Mouse (Mus musculus): Measurements from ENCODE around the gene Sync.

The Sync gene

DNA sequence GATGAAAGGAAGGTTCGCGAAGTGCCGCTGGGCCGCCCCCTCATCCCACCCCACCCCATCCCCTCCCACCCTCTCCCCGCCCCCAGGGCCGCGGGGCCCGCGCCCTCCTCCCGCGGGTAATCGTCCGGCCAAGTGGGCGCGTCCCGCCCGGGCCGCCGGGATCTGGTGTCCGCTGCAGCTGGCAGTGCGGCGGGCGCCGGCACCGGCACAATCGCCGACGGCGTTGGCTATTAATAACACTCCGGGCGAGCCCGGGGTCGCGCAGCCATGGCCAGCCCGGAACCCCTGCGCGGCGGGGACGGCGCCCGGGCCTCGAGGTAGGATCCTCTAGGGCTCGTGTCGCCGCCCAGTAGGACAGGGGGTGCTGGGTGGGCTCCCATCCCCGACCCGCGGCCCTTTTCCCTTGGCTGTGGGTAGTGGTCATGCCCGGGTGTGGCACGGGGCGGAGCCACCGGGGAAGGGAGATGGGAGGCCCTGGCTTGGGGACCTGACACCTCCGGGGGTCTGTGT is at the start of gene Sync:
Gene Sync, plus strand, starts transcription at position 146 of the 510 bp plus-strand sequence.
- peak; percentile 56 for DNase-seq (ENCODE audit: extremely low spot score, low spot score)

DNA sequence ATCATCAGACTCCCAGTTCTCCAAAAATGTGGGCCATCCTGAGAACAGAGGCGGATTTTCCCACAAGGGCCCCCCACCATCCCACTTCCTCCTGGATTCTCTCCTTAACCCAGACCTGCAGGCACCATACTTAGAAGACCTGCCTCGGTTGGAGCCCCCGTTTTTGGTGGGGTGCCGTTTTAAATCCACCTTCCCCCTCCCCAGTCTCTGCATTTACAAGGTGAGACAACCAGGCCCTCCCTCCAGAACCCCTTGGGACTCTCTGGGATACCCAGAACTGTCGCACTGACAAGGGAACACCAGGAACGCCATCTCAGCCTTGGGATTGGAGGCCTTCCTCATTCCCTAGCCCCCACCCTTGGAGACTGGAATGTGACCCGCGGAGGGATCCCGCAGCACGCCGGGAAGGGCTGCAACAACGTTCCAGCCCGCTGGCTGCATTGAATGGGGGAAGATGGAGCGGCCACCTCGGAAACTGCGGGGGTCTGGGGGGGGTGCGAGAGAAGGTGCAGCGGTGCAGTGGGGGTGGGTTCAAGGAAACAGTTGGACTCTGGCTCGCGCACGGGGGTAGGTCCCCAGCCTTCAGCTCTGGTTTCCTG is 49.5 kb upstream of the Sync start:
- peak; percentile 63 for DNase-seq (ENCODE audit: extremely low spot score, low spot score)

DNA sequence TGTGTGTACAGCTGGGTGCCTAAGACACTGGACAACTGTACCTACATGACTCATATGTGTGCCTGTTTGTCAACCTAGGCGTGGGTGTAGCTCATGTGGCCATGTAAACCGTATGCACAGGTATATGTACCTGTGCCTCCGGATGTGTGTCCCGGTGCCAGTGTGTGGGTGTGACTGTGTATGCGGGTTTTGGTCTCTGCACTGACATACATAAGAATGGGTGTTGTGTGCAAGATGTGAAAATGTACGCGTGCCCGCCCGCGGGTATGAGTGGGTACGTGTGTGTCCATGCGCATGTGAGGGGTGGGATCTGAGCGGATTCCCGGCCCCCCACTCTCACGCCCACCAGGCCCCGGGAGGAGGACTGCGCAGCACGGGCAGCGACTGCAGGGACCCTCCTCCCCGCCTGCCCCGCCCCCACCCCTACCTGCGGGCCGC is 48.8 kb upstream of the Sync start:
- no peak for DNase-seq (ENCODE audit: extremely low spot score, low spot score)

DNA sequence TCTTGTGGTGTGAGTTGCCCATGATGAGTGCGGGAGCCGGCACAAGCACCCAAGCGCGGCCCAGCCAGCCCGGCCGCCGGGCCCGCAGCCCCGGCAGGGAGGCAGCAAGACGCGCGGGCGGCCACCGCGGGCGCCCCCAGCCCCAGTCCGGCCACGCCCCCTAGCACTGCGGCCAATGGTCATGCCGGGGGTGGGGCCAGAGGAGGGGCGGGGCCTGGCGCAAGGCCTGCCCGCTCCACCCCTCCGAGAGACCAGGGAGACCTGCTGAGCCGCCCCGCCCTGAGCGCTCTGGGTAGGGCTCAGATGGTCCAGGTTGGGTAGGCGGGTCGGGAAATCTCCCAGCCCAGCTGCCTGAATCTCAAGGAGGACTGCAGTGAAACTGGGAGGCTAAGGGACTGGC is 48.3 kb upstream of the Sync start:
- DNase-seq (ENCODE audit: extremely low spot score, low spot score) = peak; percentile 86

DNA sequence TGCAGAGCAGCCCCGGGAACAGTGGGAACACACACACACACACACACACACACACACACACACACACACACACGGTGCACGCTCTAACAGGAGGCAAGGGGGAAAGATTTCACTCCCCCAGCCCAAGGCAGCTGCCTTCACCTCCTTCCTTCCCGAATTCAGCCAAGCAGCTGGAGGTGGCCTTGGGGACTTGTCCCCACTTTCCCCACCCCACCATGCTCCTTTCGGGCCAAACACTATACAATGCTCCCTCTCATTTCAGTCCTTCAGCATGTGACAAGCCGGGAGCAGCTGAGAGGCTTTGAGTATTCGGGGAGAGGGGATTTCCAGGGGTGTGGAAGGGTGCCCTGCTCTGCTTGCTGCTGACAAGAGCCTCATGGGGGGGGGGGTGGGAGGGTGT is 45.5 kb upstream of the Sync start:
- DNase-seq (ENCODE audit: extremely low spot score, low spot score) = no peak

DNA sequence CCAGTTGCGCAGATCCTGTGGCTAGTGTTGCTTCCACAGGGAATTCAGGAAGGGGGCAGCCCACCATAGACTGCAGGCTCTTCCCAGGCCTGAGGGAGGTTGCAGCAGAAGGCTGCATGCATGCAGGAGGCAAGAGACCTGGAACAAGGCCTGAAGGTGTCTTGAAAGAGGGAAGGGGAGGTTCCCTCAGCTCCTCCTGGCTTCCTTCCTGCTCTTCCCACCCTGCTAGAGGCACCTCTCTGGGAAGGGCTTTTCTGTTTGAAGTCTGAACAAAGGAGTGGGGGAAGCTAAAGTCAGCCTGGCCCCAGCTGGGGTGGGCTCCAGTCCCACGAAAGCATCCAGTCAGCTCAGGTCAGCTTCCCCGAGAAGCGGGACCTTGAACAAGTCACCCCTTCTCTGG is 45.1 kb upstream of the Sync start:
- DNase-seq (ENCODE audit: extremely low spot score, low spot score) = no peak

DNA sequence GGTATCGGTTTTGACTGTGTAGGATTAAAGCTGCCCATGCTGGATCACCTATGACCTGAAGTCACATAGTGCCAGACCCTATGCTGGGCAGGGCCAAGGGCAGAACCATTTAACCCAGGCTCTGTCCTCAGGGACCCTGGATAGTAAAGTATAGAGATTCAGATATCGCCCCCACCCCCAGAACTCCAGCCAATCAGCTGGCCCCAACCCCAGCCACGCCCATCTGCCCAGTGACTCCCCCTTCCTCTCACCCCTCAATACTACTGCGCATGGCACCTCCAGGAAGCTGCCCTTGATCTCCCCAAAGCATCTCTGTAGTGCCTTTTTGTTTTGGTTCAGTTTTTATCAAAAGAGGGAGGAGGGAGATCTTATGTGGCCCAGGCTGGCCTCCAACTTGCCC is 44.7 kb upstream of the Sync start:
- DNase-seq (ENCODE audit: extremely low spot score, low spot score) = no peak

DNA sequence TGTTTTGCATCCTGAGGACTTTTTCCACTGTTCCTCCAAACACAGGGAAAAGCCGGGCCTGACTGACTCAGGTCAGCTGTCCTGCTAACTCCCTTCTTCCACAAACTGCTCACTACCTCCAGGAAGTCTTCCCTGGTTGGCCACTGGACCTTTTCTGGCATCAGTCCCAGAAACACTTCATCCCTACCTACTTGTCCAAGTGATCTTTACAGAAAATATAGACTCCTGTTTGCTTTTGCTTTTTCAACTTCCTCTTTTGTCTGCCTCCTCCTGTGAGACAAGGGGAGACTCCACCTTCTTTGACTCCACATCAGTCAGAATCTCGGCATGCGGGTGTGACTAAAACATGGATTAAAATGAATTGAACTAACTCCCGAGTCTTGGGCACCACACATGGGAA is 42.6 kb upstream of the Sync start:
- DNase-seq (ENCODE audit: extremely low spot score, low spot score) = no peak

DNA sequence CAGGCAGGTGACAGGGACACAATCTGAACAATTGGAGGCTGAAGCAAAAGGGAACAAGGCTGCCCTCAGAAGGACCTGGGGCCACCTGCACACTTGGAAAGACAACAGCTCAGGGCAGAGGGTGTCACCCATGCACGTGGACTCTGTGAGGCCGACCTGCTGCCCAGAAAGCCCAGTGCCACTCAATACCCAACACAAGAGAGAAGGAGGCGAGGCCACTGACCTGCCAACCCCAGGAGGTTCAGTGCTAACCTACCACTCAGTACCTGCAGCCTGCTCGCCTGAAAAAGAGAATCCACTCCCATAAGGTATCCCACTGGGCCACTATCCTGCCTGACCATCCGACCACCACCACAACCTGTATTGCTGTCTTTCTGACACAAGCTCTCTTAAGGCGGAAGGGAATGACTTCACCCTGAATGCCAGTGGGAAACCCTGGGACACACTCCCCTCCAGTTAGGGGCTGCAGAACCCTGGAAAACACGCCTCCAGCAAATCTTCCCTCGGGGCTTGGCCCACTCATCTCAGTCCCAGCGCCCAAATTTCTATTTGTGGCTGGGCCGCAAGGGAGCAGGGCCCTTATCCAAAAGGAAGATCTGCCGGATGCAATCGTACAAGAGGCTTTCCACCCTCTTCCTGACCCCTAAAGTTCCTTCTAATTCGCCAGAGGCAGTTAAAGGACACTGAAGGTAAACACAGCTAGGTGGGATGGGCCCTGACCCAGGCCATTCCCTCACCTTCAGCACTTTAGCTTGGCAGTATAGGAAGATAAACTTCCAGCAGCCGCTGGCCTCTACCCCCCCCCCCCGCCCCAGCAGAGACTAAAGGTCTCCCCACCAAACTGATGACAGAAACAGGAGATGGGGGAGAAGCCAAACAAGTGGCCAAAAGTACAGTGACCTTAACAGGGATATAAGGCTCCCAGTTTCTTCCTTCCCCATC is 40.8 kb upstream of the Sync start:
- DNase-seq (ENCODE audit: extremely low spot score, low spot score) = no peak

DNA sequence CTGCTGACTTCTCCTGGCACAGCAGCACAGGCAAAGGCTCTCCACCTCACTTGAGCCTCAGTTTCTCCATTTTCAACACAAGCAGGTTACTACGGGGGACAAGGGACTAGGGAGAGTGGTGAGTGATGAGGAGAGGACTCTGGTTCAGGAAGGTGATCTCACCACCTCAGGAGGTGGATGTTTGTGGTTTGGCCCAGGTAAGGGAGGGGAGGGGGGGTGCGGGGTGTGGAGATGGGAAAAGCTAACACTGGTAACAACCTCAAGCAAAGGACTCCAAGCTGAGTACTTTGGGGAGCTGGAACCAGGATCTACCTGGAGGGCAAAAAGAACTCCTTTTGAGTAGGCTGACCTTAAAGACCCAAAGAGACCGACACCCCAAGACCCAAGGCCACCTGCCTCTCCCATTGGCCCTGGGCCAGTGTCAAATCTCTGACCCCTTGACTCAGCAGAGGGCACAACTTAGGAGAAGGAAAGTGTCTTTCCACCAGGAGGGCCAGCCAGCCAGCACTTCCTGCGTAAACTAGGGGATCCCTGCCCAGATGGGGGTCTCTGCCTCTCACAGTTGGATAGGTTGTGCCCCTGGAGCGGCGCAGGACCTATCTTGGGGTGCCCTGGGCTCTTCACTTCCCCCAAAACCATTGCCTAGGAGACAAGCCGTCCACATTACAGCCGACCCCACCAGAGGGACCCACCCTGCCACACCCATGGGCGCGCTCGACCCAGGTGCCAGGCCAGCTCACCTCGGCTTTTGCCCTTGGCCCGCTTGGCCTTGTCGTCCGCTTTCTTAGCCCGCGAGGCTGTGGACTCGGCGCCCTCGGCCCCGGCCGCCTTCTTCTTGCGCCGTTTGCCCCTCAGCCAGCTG is 39.8 kb upstream of the Sync start:
- peak; percentile 45 for DNase-seq (ENCODE audit: extremely low spot score, low spot score)

DNA sequence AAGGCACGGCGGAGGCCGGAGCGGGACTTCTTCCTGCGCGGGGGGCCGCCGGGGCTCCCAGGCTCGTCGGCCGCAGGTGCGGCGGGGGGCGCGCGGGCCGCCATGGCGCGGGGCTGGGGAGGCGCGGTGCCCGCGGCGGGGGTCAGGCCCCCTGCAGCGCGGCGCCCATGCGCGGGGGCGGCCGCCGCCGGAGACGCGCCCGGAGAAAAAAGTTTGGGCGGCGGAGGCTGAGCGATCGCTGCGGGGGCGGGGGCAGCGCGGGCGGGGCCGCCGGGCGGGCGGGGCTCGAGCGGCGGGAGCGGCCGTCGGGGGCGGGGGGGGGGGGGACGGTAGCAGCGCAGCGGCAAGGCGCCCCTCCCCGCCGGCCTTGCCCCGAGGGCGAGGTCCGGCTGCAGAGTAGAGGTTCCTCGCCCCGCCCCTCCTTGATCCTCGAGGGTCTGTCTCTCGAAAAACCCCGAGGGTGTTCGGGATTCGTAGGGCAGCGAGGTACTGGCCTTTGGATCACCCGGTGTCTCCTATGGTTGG is 39.1 kb upstream of the Sync start:
- DNase-seq (ENCODE audit: extremely low spot score, low spot score) = no peak

DNA sequence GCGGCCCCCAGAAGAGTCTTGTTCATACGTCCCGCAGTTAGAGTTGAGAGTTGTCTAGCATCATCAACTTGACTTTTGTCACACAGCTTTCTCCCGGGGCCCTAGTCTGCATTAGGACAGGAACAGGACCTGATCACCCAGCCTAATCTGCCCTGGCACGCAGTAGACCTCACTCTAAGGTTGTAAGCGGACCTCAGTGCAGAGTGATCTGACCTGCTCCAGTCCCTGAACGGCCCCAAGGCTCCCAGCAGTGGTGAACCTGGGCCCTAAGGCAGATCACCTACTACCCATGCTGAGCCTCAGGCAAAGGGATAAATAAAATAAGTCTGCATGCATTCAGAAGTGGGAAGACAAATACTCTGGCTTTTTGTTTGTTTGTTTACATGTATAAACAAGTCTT is 38.1 kb upstream of the Sync start:
- no peak for DNase-seq (ENCODE audit: extremely low spot score, low spot score)

DNA sequence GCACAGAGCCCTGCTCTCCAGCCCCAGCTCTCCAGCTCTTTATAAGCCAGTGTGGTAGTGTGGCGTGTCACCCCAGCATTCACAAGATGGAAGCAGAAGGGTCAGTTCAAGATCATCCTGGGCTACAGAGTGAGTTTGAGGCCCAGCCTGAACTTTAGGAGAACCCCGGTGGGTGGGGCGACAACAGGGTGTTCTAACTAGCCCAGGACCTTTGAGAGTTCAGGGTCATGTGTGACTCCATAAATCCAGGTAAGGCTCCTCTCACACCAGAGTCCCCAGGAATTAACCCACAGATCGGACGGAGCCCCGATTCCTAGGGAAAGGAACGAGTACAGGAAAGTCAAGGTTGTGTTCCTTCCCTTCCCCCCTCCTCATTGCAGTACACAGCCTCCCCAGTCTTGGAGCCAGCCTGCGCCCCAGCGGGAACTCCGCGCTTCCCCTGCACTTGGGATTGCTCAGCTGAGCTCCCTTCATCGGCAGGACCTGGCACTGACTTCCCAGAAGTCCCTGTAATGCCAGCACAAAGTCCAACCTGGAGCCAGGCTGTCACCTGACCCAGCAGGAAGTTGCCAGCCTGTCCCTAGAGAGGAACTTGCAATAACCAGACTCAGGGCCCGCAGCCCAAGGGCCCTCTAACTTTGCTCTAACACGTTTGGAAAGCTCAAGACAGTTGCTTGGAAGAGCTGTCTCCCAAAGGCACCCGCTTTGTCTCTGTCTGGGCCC is 36.5 kb upstream of the Sync start:
- DNase-seq (ENCODE audit: extremely low spot score, low spot score) = no peak

DNA sequence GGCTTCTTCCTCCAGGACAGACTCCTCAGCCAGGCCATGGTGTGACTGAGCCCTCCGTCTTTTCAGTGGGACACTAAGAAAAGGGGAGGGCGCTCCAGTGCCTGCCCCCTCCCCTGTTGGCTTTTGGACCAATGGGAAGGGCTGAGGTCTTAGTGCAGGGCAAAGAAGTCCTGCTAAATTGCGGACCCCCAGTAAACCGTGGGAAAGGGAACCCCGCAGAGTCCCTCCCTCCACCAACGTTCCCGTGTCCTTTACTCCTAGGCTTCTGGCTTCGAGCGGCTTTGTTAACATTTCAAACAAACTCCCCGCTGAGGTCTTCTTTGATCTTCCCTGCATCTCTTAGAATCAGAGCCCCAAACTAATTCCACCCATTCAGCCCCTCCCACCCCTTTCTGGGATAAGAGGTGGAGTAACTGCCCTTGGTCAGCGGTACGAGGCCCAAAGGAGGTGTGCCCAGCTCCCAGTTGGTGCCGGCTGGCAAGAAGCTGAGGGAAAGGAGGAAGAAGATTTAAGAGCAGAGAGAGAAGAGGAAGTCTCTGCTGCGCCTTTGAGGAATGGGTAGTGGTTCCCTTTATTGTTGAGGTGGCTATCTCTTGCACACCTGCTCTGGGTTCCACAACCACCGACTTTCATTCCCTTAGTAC is 35.8 kb upstream of the Sync start:
- peak; percentile 54 for DNase-seq (ENCODE audit: extremely low spot score, low spot score)

DNA sequence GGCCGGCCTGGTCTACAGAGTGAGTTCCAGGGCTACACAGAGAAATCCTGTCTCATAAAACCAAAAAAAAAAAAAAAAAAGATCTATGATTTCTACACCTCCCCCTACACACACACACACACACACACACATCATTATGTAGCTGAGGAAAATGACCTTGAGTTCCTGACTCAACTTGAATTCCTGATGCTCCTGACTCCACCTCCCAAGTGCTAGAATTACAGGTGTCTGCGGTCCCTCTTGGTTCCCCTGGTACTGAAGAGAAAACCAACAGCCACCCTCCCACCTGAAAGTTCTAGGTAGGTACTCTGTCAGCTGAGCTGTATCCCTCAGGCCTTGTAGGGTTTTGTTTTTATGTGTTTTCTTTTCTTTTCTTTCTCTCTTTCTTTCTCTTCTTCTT is 34.9 kb upstream of the Sync start:
- no peak for DNase-seq (ENCODE audit: extremely low spot score, low spot score)

DNA sequence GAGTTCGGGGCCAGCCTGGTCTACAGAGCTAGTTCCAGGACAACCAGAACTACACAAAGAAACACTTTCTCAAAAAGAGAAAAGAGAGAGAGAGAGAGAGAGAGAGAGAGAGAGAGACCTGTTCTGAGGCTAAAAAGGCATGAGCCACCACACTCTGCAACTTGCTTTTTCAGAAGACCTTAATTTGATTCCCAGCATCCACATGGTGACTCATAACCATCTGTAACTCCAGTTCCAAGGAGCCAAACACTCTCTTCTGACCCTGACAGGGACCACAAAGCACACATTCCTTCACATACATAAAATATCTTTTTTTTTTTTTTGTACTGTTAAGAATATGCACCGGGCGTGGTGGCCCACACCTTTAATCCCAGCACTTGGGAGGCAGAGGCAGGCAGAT is 32.8 kb upstream of the Sync start:
- DNase-seq (ENCODE audit: extremely low spot score, low spot score) = no peak

DNA sequence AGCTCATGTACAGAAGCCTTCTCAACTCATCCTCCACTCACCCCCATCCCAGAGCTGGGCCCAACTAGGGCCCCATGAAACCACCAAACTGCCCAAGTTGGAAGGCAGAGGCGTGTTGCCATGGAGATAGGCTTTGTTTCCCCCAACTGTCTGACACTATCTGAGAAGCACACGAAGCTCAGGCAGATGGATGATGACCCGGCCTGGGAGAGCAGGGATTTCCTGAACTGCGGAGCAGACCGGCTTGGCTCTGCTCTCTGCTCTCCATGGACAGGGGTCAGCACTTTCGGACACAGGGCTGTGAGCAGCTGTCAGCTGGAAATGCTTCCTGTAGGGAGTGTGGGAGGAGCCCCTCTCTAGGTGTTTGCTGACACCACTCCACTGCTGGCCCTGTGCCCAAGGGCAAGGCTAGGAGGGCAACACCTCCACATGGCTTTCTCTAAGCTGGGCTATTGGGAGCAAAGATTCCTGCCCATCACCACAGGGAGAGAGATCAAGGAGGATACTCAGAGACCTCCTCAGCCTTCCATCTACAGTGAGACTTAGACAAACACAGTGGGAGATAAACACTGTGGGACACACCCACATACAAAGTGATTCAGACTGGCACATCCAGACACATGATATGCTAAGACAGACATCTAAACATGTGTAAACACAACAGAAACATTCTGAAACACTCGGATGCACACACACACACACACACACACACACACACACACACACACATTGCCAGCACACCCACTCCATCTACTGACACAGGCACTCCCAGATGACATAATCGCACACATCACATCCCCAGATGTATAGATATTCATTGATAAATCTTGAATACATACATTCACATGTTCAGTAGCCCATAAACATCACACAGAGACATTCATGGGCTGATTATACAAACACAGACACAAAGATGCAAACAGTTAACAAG is 30.7 kb upstream of the Sync start:
- DNase-seq (ENCODE audit: extremely low spot score, low spot score) = peak; percentile 58

DNA sequence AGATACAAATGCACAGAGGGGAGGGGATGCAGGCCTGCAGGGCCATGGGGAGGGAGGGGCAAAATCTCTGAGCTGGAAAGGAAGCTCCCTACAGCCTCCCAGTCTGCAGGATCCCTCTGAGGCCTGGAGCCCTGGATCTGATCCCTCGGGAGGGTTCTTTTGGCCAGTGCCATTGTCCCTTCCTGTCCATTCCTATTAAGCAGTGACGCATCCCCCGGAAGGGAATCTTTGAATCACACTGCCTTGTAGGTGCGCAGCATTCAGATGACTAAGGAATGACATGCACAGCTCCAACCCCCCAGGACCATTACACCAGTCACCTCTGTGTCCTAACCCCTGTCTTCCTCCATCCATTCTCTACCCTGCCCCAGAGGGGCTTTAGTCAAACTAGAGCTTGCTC is 28.3 kb upstream of the Sync start:
- DNase-seq (ENCODE audit: extremely low spot score, low spot score) = no peak

DNA sequence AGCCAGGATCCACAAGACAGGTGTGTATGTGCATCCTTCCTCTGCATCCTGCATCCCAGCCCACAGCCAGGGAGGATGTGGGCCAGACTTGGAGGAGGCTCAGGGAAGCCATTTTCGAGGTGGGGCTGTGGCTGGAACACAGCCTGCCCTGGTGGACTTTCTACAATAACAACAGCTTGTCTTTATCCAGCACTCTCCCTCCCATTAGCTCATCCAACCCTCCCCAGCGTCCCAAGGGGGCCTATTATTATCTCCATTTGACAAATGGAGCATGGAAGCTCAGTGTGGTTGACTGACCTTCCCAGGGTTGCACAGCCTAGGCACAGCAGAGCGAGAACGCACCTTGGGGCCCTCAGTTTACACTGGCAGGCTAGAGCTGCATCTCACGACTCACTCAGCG is 26.7 kb upstream of the Sync start:
- no peak for DNase-seq (ENCODE audit: extremely low spot score, low spot score)
